Mouse (Mus musculus) midbrain, embryonic 12.5 days (tissue): ENCODE results near the gene Evpl. TPM values are rescaled to one million over a fixed set of nuclear protein-coding genes. Genes with fewer than 3 reads are reported as not detected.

ENCODE experiments used
- ATAC-seq: fragments of 200-750 bp; cut with Nextera tagmentation; 2 replicates; pipeline ENCODE4 v1.8.0; 2017; ENCODE audit warnings: low read depth, moderate TSS enrichment, moderate library complexity; ENCODE audit not compliant: low FRiP score
- H3K27ac ChIP-seq: fragments of 300-500 bp; sonication (generic); replicated peaks from 2 replicates; pipeline ENCODE4 v1.5.1; 2016; ENCODE audit warnings: mild to moderate bottlenecking
- H3K27me3 ChIP-seq: fragments of 300-500 bp; sonication (generic); 2 replicates; pipeline ENCODE4 v1.6.1; 2016; ENCODE audit warnings: mild to moderate bottlenecking
- H3K36me3 ChIP-seq: fragments of 300-500 bp; sonication (generic); 2 replicates; pipeline ENCODE4 v1.6.1; 2016
- H3K4me1 ChIP-seq: fragments of 300-500 bp; sonication (generic); 2 replicates; pipeline ENCODE4 v1.6.1; 2016
- H3K4me2 ChIP-seq: fragments of 300-500 bp; sonication (generic); replicated peaks from 2 replicates; pipeline ENCODE4 v1.6.1; 2016; ENCODE audit warnings: mild to moderate bottlenecking, moderate library complexity
- H3K4me3 ChIP-seq: fragments of 300-500 bp; sonication (generic); 2 replicates; pipeline ENCODE4 v1.5.1; 2016; ENCODE audit warnings: mild to moderate bottlenecking
- H3K9ac ChIP-seq: fragments of 300-500 bp; sonication (generic); replicated peaks from 2 replicates; pipeline ENCODE4 v1.6.1; 2016; ENCODE audit warnings: mild to moderate bottlenecking, moderate library complexity
- H3K9me3 ChIP-seq: fragments of 300-500 bp; sonication (generic); 2 replicates; pipeline ENCODE4 v1.6.1; 2016; ENCODE audit warnings: mild to moderate bottlenecking
- WGBS: fragments of 180-500 bp; shearing (Covaris S2); methylation state at CpG from one replicate; pipeline ENCODE4 v1.1.7; 2016; 5-methylcytosine and 5-hydroxymethylcytosine counted together
- polyA plus RNA-seq: library from polyadenylated mRNA; unstranded; fragments of >200 nt; fragmentation: Nextera tagmentation; extraction: Ambion mirVana; gene quantifications from 2 replicates; pipeline ENCODE4 v1.2.1, GENCODE M21; 2016

Evpl gene
- polyA plus RNA-seq, 1 experiment from 2014 or later = 1.1 TPM

- H3K4me2 ChIP-seq = peak overlapping the region; percentile 52
- H3K9me3 ChIP-seq = peaks cover 6% of the 10 kb centered on the region; the same call in 1 of the 2 replicates
- peaks cover 54% of the 10 kb centered on the region for H3K27me3 ChIP-seq
- ATAC-seq = no peak
- peak overlapping the region; percentile 31; the same call in 1 of the 2 replicates for H3K9ac ChIP-seq
- no peaks in the 10 kb centered on the region for H3K36me3 ChIP-seq
- H3K4me1 ChIP-seq = peaks cover 27% of the 10 kb centered on the region
- WGBS = 12% methylated on average over 53 of the region's 53 CpGs
- no peak overlapping the region for H3K27ac ChIP-seq
- H3K4me3 ChIP-seq = peak overlapping the region; percentile 32
Measured at GRCm38 (mm10) chr11:116221931-116222739, 15.7 kb downstream of the Evpl start.

GRCm38 (mm10) chr11:116219885-116220284, 18.0 kb downstream of the Evpl start:
- Histone ChIP-seq H3K27me3 (peaks cover 49% of the 10 kb centered on the region), H3K27ac (0 out of 2 replicates have a peak overlapping the region, but pooled peaks have one; percentile 52), H3K9me3 (peaks cover 6% of the 10 kb centered on the region; the same call in 1 of the 2 replicates), H3K4me2 (no peak overlapping the region), H3K36me3 (no peaks in the 10 kb centered on the region), H3K9ac (no peak overlapping the region), H3K4me1 (peaks cover 27% of the 10 kb centered on the region), H3K4me3 (no peak overlapping the region)
- WGBS = 20% methylated on average over 4 of the region's 4 CpGs
- ATAC-seq = no peak

GRCm38 (mm10) chr11:116218737-116219400, 19.0 kb downstream of the Evpl start:
- H3K4me1 ChIP-seq = peaks cover 27% of the 10 kb centered on the region
- no peak overlapping the region for H3K4me2 ChIP-seq
- H3K9ac ChIP-seq = no peak overlapping the region
- no peak overlapping the region for H3K4me3 ChIP-seq
- WGBS = 64% methylated on average over 7 of the region's 7 CpGs
- H3K27me3 ChIP-seq = peaks cover 39% of the 10 kb centered on the region
- peaks cover 6% of the 10 kb centered on the region; the same call in 1 of the 2 replicates for H3K9me3 ChIP-seq
- peak; percentile 47; the same call in 1 of the 2 replicates for ATAC-seq
- H3K36me3 ChIP-seq = no peaks in the 10 kb centered on the region
- H3K27ac ChIP-seq = peak overlapping the region; percentile 52; the same call in 1 of the 2 replicates

- Histone ChIP-seq H3K9ac (no peak overlapping the region), H3K36me3 (no peaks in the 10 kb centered on the region), H3K9me3 (peaks cover 6% of the 10 kb centered on the region; the same call in 1 of the 2 replicates), H3K27me3 (peaks cover 32% of the 10 kb centered on the region), H3K4me1 (peaks cover 27% of the 10 kb centered on the region), H3K27ac (0 out of 2 replicates have a peak overlapping the region, but pooled peaks have one; percentile 0), H3K4me3 (no peak overlapping the region), H3K4me2 (no peak overlapping the region)
- WGBS = 84% methylated on average over 2 of the region's 2 CpGs
- no peak for ATAC-seq
Measured at GRCm38 (mm10) chr11:116218263-116218662, 19.6 kb downstream of the Evpl start.

GRCm38 (mm10) chr11:116216549-116216948, 21.3 kb downstream of the Evpl start:
- Histone ChIP-seq H3K4me1 (peaks cover 16% of the 10 kb centered on the region), H3K4me2 (no peak overlapping the region), H3K27ac (no peak overlapping the region), H3K27me3 (peaks cover 15% of the 10 kb centered on the region), H3K9ac (no peak overlapping the region), H3K9me3 (peaks cover 2% of the 10 kb centered on the region; the same call in 1 of the 2 replicates), H3K36me3 (no peaks in the 10 kb centered on the region), H3K4me3 (no peak overlapping the region)
- ATAC-seq = no peak
- 83% methylated on average over 11 of the region's 11 CpGs for WGBS

- ATAC-seq = no peak
- Histone ChIP-seq H3K27me3 (peaks cover 10% of the 10 kb centered on the region), H3K4me1 (peaks cover 16% of the 10 kb centered on the region), H3K27ac (no peak overlapping the region), H3K9ac (no peak overlapping the region), H3K4me3 (no peak overlapping the region), H3K36me3 (no peaks in the 10 kb centered on the region), H3K9me3 (no peaks in the 10 kb centered on the region), H3K4me2 (no peak overlapping the region)
- WGBS = 95% methylated on average over 6 of the region's 6 CpGs
Measured at GRCm38 (mm10) chr11:116215991-116216390, 21.9 kb downstream of the Evpl start.

- Histone ChIP-seq H3K27me3 (peaks cover 2% of the 10 kb centered on the region), H3K9ac (no peak overlapping the region), H3K4me1 (peaks cover 16% of the 10 kb centered on the region; the same call in 1 of the 2 replicates), H3K27ac (no peak overlapping the region), H3K9me3 (no peaks in the 10 kb centered on the region), H3K36me3 (no peaks in the 10 kb centered on the region), H3K4me2 (no peak overlapping the region), H3K4me3 (no peak overlapping the region)
- ATAC-seq = no peak
- WGBS = 81% methylated on average over 7 of the region's 7 CpGs
Measured at GRCm38 (mm10) chr11:116215181-116215580, 22.7 kb downstream of the Evpl start.

- Histone ChIP-seq H3K27ac (no peak overlapping the region), H3K9ac (no peak overlapping the region), H3K4me1 (0 out of 2 replicates have a peak, but pooled peaks cover 7% of the 10 kb centered on the region), H3K4me2 (no peak overlapping the region), H3K36me3 (no peaks in the 10 kb centered on the region), H3K4me3 (no peak overlapping the region), H3K9me3 (no peaks in the 10 kb centered on the region), H3K27me3 (no peaks in the 10 kb centered on the region)
- ATAC-seq = no peak
- 93% methylated on average over 13 of the region's 13 CpGs for WGBS
Measured at GRCm38 (mm10) chr11:116213877-116214510, 23.9 kb downstream of the Evpl start.

- Histone ChIP-seq H3K36me3 (no peaks in the 10 kb centered on the region), H3K9ac (no peak overlapping the region), H3K4me1 (no peaks in the 10 kb centered on the region), H3K4me3 (no peak overlapping the region), H3K4me2 (no peak overlapping the region), H3K27me3 (no peaks in the 10 kb centered on the region), H3K27ac (no peak overlapping the region), H3K9me3 (no peaks in the 10 kb centered on the region)
- WGBS = 90% methylated on average over 6 of the region's 6 CpGs
- no peak for ATAC-seq
Measured at GRCm38 (mm10) chr11:116212847-116213246, 25.0 kb downstream of the Evpl start.

- Histone ChIP-seq H3K4me1 (no peaks in the 10 kb centered on the region), H3K27ac (no peak overlapping the region), H3K36me3 (peaks cover 15% of the 10 kb centered on the region), H3K9ac (no peak overlapping the region), H3K9me3 (no peaks in the 10 kb centered on the region), H3K4me3 (no peak overlapping the region), H3K27me3 (no peaks in the 10 kb centered on the region), H3K4me2 (no peak overlapping the region)
- WGBS = 76% methylated on average over 5 of the region's 5 CpGs
- ATAC-seq = no peak
Measured at GRCm38 (mm10) chr11:116210696-116211095, 27.2 kb downstream of the Evpl start.

- no peaks in the 10 kb centered on the region for H3K4me1 ChIP-seq
- 78% methylated on average over 8 of the region's 8 CpGs for WGBS
- ATAC-seq = no peak
- H3K27ac ChIP-seq = no peak overlapping the region
- no peak overlapping the region for H3K4me2 ChIP-seq
- no peak overlapping the region for H3K9ac ChIP-seq
- H3K9me3 ChIP-seq = no peaks in the 10 kb centered on the region
- H3K4me3 ChIP-seq = no peak overlapping the region
- no peaks in the 10 kb centered on the region for H3K27me3 ChIP-seq
- peaks cover 20% of the 10 kb centered on the region for H3K36me3 ChIP-seq
Measured at GRCm38 (mm10) chr11:116209257-116209656, 28.6 kb downstream of the Evpl start.

- no peaks in the 10 kb centered on the region for H3K9me3 ChIP-seq
- no peaks in the 10 kb centered on the region for H3K27me3 ChIP-seq
- H3K36me3 ChIP-seq = peaks cover 20% of the 10 kb centered on the region
- H3K9ac ChIP-seq = no peak overlapping the region
- no peak for ATAC-seq
- H3K4me1 ChIP-seq = no peaks in the 10 kb centered on the region
- 78% methylated on average over 3 of the region's 3 CpGs for WGBS
- no peak overlapping the region for H3K4me3 ChIP-seq
- H3K27ac ChIP-seq = no peak overlapping the region
- no peak overlapping the region for H3K4me2 ChIP-seq
Measured at GRCm38 (mm10) chr11:116208660-116209059, 29.2 kb downstream of the Evpl start.
